Mouse (Mus musculus): ENCODE results near the gene Sv2b. TPM values are rescaled to one million over a fixed set of nuclear protein-coding genes. Genes with fewer than 3 reads are reported as not detected.

The Sv2b gene
- polyA plus RNA-seq, 1 experiment from 2014 or later = 0.79 TPM

- Histone ChIP-seq H3K36me3 (ENCODE audit: control insufficient read depth, insufficient read depth, low read length) (no peaks in the 10 kb centered on the region), H3K9me3 (replicated peaks; ENCODE audit: control insufficient read depth, low read length) (no peaks in the 10 kb centered on the region), H3K9ac (ENCODE audit: low read depth, low read length) (no peak overlapping the region), H3K4me3 (ENCODE audit: low read depth, low read length) (no peak overlapping the region), H3K4me1 (ENCODE audit: control insufficient read depth, insufficient read depth, low read length) (no peaks in the 10 kb centered on the region), H3K4me2 (no peak overlapping the region), H3K27me3 (ENCODE audit: control insufficient read depth, insufficient read depth, low read length) (no peaks in the 10 kb centered on the region), H3K27ac (ENCODE audit: low read depth, low read length) (no peak overlapping the region)
- WGBS (ENCODE audit: insufficient replicate concordance) = 77% methylated on average over 3 of the region's 3 CpGs
- no peak for ATAC-seq (replicated peaks; ENCODE audit: insufficient number of reproducible peaks, low FRiP score, low TSS enrichment)
Observed at GRCm38 (mm10) chr7:75259945-75260344, 49.1 kb downstream of the Sv2b start.

- Histone ChIP-seq H3K9me3 (replicated peaks; ENCODE audit: control insufficient read depth, low read length) (no peaks in the 10 kb centered on the region), H3K4me2 (no peak overlapping the region), H3K4me3 (ENCODE audit: low read depth, low read length) (no peak overlapping the region), H3K36me3 (ENCODE audit: control insufficient read depth, insufficient read depth, low read length) (no peaks in the 10 kb centered on the region), H3K27ac (ENCODE audit: low read depth, low read length) (no peak overlapping the region), H3K4me1 (ENCODE audit: control insufficient read depth, insufficient read depth, low read length) (no peaks in the 10 kb centered on the region), H3K27me3 (ENCODE audit: control insufficient read depth, insufficient read depth, low read length) (no peaks in the 10 kb centered on the region), H3K9ac (ENCODE audit: low read depth, low read length) (no peak overlapping the region)
- 76% methylated on average over 8 of the region's 8 CpGs for WGBS (ENCODE audit: insufficient replicate concordance)
- ATAC-seq (replicated peaks; ENCODE audit: insufficient number of reproducible peaks, low FRiP score, low TSS enrichment) = no peak
Observed at GRCm38 (mm10) chr7:75253611-75254250, 55.3 kb downstream of the Sv2b start.

GRCm38 (mm10) chr7:75240754-75241507, 68.1 kb downstream of the Sv2b start:
- Histone ChIP-seq H3K36me3 (ENCODE audit: control insufficient read depth, insufficient read depth, low read length) (no peaks in the 10 kb centered on the region), H3K27ac (ENCODE audit: low read depth, low read length) (no peak overlapping the region), H3K27me3 (ENCODE audit: control insufficient read depth, insufficient read depth, low read length) (no peaks in the 10 kb centered on the region), H3K4me2 (no peak overlapping the region), H3K4me1 (ENCODE audit: control insufficient read depth, insufficient read depth, low read length) (no peaks in the 10 kb centered on the region), H3K9me3 (replicated peaks; ENCODE audit: control insufficient read depth, low read length) (no peaks in the 10 kb centered on the region), H3K9ac (ENCODE audit: low read depth, low read length) (no peak overlapping the region), H3K4me3 (ENCODE audit: low read depth, low read length) (no peak overlapping the region)
- ATAC-seq (replicated peaks; ENCODE audit: insufficient number of reproducible peaks, low FRiP score, low TSS enrichment) = no peak
- 78% methylated on average over 8 of the region's 8 CpGs for WGBS (ENCODE audit: insufficient replicate concordance)

- Histone ChIP-seq H3K4me2 (no peak overlapping the region), H3K9me3 (replicated peaks; ENCODE audit: control insufficient read depth, low read length) (no peaks in the 10 kb centered on the region), H3K36me3 (ENCODE audit: control insufficient read depth, insufficient read depth, low read length) (no peaks in the 10 kb centered on the region), H3K27me3 (ENCODE audit: control insufficient read depth, insufficient read depth, low read length) (no peaks in the 10 kb centered on the region), H3K4me3 (ENCODE audit: low read depth, low read length) (no peak overlapping the region), H3K4me1 (ENCODE audit: control insufficient read depth, insufficient read depth, low read length) (no peaks in the 10 kb centered on the region), H3K9ac (ENCODE audit: low read depth, low read length) (no peak overlapping the region), H3K27ac (ENCODE audit: low read depth, low read length) (no peak overlapping the region)
- 80% methylated on average over 1 of the region's 1 CpGs for WGBS (ENCODE audit: insufficient replicate concordance)
- no peak for ATAC-seq (replicated peaks; ENCODE audit: insufficient number of reproducible peaks, low FRiP score, low TSS enrichment)
Observed at GRCm38 (mm10) chr7:75236386-75236785, 72.7 kb downstream of the Sv2b start.

DNA sequence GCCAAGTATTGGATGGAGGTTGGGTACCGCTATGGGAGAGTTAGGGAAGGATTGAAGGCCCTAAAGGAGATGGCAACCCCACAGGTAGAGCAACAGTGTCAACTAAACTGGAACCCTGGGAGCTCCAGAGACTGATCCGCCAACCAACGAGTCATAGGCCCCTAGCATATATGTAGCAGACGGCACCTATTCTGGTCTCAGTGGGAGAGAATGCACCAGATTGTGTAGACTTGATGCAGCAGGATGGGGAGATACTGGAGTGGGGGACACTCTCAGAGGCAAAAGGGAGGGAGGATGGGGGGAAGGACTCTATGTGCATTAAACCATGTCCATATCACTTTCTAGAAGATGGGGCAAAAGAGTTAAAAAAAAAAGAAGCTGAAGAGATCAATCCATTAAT, 84.9 kb downstream of the Sv2b start:
- Histone ChIP-seq H3K9ac (ENCODE audit: low read depth, low read length) (no peak overlapping the region), H3K27me3 (ENCODE audit: control insufficient read depth, insufficient read depth, low read length) (no peaks in the 10 kb centered on the region), H3K4me3 (ENCODE audit: low read depth, low read length) (no peak overlapping the region), H3K4me2 (no peak overlapping the region), H3K9me3 (replicated peaks; ENCODE audit: control insufficient read depth, low read length) (no peaks in the 10 kb centered on the region; the same call in 1 of the 2 replicates), H3K27ac (ENCODE audit: low read depth, low read length) (no peak overlapping the region), H3K4me1 (ENCODE audit: control insufficient read depth, insufficient read depth, low read length) (no peaks in the 10 kb centered on the region), H3K36me3 (ENCODE audit: control insufficient read depth, insufficient read depth, low read length) (no peaks in the 10 kb centered on the region)
- ATAC-seq (replicated peaks; ENCODE audit: insufficient number of reproducible peaks, low FRiP score, low TSS enrichment) = no peak
- 84% methylated on average over 4 of the region's 4 CpGs for WGBS (ENCODE audit: insufficient replicate concordance)

- H3K4me3 ChIP-seq (ENCODE audit: low read depth, low read length) = no peak overlapping the region
- H3K27me3 ChIP-seq (ENCODE audit: control insufficient read depth, insufficient read depth, low read length) = no peaks in the 10 kb centered on the region
- H3K9ac ChIP-seq (ENCODE audit: low read depth, low read length) = no peak overlapping the region
- no peak for ATAC-seq (replicated peaks; ENCODE audit: insufficient number of reproducible peaks, low FRiP score, low TSS enrichment)
- no peak overlapping the region for H3K27ac ChIP-seq (ENCODE audit: low read depth, low read length)
- H3K36me3 ChIP-seq (ENCODE audit: control insufficient read depth, insufficient read depth, low read length) = no peaks in the 10 kb centered on the region
- no peaks in the 10 kb centered on the region for H3K4me1 ChIP-seq (ENCODE audit: control insufficient read depth, insufficient read depth, low read length)
- H3K4me2 ChIP-seq = no peak overlapping the region
- WGBS (ENCODE audit: insufficient replicate concordance) = 73% methylated on average over 7 of the region's 7 CpGs
- no peaks in the 10 kb centered on the region; the same call in 1 of the 2 replicates for H3K9me3 ChIP-seq (replicated peaks; ENCODE audit: control insufficient read depth, low read length)
Observed at GRCm38 (mm10) chr7:75222704-75223431, 86.2 kb downstream of the Sv2b start.

DNA sequence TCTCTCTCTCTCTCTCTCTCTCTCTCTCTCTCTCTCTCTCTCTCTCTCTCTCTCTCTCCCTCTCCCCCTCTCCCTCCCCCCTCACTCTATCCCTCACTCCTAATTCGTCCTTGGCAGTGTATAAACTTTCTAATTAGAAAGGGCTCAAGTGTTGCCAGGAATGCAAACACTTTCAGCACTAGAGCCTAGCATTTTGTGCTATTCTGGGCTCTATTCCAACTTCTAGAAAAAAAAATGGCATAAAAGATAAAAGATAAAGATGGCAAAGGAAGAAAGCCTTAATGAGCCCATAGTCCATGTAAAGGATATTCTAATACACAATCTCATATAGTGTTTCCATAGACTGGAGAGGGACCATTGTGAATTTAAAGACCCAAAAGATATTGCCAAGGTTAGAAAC, 88.3 kb downstream of the Sv2b start:
- H3K36me3 ChIP-seq (ENCODE audit: control insufficient read depth, insufficient read depth, low read length) = no peaks in the 10 kb centered on the region
- no peak overlapping the region for H3K4me2 ChIP-seq
- H3K27ac ChIP-seq (ENCODE audit: low read depth, low read length) = no peak overlapping the region
- H3K4me1 ChIP-seq (ENCODE audit: control insufficient read depth, insufficient read depth, low read length) = no peaks in the 10 kb centered on the region
- 27% methylated on average over 1 of the region's 1 CpGs for WGBS (ENCODE audit: insufficient replicate concordance)
- no peaks in the 10 kb centered on the region for H3K27me3 ChIP-seq (ENCODE audit: control insufficient read depth, insufficient read depth, low read length)
- H3K9ac ChIP-seq (ENCODE audit: low read depth, low read length) = no peak overlapping the region
- ATAC-seq (replicated peaks; ENCODE audit: insufficient number of reproducible peaks, low FRiP score, low TSS enrichment) = no peak
- H3K9me3 ChIP-seq (replicated peaks; ENCODE audit: control insufficient read depth, low read length) = no peaks in the 10 kb centered on the region; the same call in 1 of the 2 replicates
- H3K4me3 ChIP-seq (ENCODE audit: low read depth, low read length) = no peak overlapping the region

DNA sequence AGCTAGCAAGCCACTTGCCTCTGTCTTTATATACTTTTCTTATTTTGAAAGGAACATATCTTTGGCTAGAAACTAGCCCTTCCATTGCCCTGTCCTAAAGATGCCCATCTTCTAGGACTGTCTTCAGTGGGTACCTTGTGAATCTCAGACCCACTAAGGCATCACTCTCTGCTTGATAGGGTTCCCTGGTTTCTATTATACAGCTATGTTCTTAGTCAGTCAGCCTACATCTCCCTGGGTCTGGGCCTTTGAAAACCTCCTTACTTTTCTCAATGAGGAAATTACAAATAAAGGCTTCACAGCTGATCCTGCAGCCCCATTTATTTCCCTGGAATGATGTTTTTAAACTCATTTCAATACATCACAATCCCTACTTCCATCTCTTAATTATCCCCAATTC, 88.8 kb downstream of the Sv2b start:
- H3K27ac ChIP-seq (ENCODE audit: low read depth, low read length) = no peak overlapping the region
- H3K36me3 ChIP-seq (ENCODE audit: control insufficient read depth, insufficient read depth, low read length) = no peaks in the 10 kb centered on the region
- H3K27me3 ChIP-seq (ENCODE audit: control insufficient read depth, insufficient read depth, low read length) = no peaks in the 10 kb centered on the region
- H3K4me1 ChIP-seq (ENCODE audit: control insufficient read depth, insufficient read depth, low read length) = no peaks in the 10 kb centered on the region
- no peak overlapping the region for H3K4me3 ChIP-seq (ENCODE audit: low read depth, low read length)
- H3K9me3 ChIP-seq (replicated peaks; ENCODE audit: control insufficient read depth, low read length) = no peaks in the 10 kb centered on the region; the same call in 1 of the 2 replicates
- no peak overlapping the region for H3K4me2 ChIP-seq
- ATAC-seq (replicated peaks; ENCODE audit: insufficient number of reproducible peaks, low FRiP score, low TSS enrichment) = no peak
- H3K9ac ChIP-seq (ENCODE audit: low read depth, low read length) = no peak overlapping the region

All from heart, embryonic 11.5 days (tissue).